Mouse (Mus musculus) kidney, postnatal 36 days (tissue): ENCODE measurements around the gene Itgb3.

Experiments
- DNase-seq, 2 experiments: peaks; one replicate each; pipeline ENCODE4 v3.0.0; 2021 to 2022; ENCODE audit warnings: mixed read lengths in 2 of 2

The Itgb3 gene

GRCm38 (mm10) chr11:104661531-104662205, 53.9 kb downstream of the Itgb3 start:
- DNase-seq: no peak

DNA sequence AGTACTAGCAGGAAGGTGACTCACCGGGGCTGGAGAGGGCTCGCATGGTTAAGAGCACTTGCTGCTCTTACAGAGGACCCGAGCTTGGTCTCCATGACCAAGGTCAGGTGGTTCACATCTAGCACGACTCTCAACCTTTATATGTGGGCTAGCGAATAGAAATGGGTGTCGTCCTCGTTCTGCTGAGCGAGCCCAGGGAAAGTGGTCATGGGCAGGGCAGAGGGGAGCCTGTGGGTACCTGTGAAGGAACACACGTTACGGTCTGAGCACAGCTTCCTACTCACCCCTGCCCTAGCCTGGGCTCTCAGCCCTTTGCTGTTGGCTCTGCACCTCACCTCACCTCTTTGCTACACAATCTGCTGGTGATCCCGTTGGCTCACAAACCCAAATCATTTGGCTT, 54.8 kb downstream of the Itgb3 start:
- DNase-seq: no peak

GRCm38 (mm10) chr11:104663241-104663877, 55.6 kb downstream of the Itgb3 start:
- peak in 1 of 2 experiments; percentile 3 for DNase-seq

GRCm38 (mm10) chr11:104663878-104664261, 56.1 kb downstream of the Itgb3 start:
- DNase-seq: no peak

DNA sequence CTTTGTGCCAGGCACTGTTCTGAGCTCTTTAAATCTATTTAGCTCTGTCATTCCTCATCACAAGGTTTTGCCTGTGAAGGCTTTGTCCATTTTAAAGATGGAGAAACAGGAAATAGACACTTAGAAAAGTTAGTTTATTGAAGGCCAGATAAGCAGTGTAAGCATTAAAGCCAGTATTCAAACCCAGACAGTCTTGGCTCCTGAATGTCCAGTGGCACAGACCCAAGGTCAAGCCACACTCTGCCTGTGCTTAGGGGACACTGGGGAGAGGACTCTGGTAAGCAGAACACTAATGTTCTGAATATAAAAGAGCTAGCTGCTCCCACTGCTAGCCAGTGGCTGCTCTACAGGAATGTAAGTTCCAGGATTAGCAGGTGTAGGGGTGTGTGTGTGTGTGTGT, 56.6 kb downstream of the Itgb3 start:
- peak; percentile 11 to 26 for DNase-seq

DNA sequence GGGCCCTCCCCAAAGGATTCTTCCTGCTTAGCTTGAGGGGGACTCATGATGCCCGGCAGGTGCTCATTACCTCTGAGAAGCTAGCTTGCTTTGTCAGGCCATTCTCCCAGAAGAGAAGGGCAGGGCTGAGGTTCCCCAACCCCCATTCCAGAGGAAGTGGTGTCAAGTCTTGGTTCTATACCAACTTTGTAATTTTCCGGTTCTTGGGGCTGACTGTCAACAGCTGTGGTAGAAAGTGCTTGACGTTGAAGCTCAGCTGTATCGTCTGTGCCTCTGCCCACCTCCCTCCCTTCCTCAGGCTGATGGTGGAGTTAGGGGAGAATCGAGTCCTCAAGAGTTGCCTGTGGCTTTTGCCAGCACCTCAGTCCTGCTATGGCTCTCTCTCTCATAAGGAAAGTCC, 59.6 kb downstream of the Itgb3 start:
- no peak for DNase-seq

DNA sequence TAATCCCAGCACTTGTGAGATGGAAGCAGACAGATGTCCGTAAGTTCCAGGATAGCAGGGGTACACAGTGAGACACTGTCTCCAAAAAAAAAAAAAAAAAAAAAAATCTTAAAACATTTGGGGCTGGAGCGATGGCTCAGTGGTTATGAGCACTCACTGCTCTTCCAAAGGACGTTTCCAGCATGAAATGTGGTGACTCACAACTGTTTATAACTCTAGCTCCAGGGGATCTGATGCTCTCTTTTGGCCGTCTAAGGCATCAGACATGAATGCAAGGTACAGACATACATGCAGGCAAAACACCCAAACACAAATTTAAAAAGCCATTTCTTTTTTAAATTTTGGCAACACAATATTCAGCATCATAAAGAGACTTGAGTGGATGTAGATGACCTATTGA, 65.6 kb downstream of the Itgb3 start:
- DNase-seq: no peak

GRCm38 (mm10) chr11:104674768-104675167, 67.0 kb downstream of the Itgb3 start:
- no peak for DNase-seq

- peak; percentile 7 to 40 for DNase-seq
These were observed 77.7 kb downstream of the Itgb3 start, which contains the start of gene Gm11639 for GRCm38 (mm10) chr11:104685548-104685947. Gene Gm11639 (plus strand): TSS chr11:104685707.

DNA sequence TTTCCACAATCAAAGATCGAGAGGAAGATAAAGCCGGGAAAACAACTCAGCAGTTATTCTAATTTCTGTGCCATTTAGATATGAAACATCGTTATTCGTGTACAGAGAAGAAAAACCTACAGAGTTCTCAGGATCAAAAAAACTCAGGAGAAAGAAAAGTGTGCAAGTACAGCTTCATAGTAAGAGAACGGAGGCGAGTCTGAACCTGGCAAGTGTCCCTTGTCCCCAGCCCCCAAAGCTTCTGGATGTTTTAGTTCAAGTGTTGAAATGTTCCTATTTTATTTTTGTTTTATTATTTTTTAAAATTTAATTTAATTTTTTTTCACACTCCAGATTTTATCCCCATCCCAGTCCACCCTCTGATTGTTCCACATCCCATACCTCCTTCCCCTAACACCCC, 85.4 kb downstream of the Itgb3 start:
- no peak for DNase-seq

GRCm38 (mm10) chr11:104704097-104704496, 96.3 kb downstream of the Itgb3 start:
- DNase-seq: no peak

DNA sequence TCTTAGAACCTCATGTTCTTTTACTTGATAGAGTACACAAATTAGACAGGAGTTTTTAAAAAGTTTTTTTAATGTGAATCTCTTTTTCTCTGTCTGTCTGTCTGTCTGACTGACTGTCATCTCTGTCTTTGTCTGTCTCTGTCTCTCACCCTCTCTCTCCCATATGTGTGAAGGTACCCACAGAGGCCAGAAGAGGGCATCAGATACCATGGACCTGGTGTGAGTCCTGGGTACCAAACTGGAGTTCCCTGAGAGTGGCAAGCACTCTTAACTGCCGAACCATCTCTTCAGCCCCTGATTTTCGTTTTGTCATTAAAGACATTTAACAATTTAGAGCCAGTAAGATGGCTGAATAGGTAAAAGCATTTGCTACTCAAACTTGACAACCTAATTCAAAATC, 99.3 kb downstream of the Itgb3 start:
- no peak for DNase-seq
